Mouse (Mus musculus) c-Kit-positive CD71-positive TER-119-negative erythroid progenitor cells, embryonic 14.5 days (primary cell): Measurements from ENCODE around the gene Htra3.

Experiments used
- DNase-seq: peaks from one replicate; pipeline ENCODE4 v3.0.0-alpha.2; 2013; ENCODE audit warnings: low read depth

The Htra3 gene

DNA sequence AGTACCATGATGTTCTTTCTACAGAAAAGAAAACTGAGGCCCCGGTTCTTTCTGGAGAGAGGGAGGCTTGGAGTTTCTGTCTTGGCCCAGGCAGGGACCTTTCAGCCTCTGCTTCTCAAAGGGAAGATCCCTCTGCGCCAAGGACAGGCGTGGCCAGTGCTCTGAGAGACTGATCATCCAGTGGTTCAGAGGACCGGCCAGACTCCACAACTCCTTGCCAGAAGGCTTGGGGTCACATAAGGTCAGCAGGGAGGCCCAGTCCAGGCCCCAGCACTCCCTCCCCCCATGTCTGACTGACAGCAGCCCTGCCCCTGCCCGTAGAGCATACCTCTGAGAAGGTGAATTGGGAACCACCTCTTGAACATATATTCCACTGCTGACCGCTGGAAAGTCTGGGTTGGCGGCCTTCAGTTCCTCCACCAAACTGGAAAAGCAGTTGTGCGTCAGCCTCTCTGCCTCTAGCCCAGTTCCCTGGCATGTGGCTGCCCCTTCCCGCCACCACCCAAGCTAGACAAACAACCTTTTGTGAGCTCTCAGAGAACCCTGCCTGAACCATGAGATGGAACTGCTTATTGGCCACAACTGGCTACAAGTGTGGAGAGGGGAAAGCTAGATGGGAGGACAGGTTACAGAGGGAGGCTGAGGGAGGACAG, 25.7 kb downstream of the Htra3 start:
- DNase-seq, result no peak

DNA sequence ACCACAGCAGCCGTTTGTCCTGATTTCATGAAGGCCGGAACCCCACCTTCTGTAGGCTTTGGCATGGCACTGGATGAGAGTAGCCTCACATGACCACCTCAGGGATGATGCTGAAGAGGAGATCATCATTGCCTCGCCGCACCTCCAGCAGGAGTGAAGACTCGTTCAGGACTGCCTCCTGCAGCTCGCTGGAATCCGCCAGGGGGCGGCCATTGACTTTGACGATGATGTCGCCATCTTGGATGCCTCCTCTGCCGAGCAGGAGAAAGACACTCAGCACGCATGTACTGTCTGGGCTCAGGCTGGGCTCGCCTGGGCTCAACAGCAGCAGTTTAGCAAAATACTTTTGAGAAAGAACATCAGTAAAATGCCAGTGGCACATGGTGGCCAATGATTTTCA, 26.7 kb downstream of the Htra3 start:
- DNase-seq, result no peak

DNA sequence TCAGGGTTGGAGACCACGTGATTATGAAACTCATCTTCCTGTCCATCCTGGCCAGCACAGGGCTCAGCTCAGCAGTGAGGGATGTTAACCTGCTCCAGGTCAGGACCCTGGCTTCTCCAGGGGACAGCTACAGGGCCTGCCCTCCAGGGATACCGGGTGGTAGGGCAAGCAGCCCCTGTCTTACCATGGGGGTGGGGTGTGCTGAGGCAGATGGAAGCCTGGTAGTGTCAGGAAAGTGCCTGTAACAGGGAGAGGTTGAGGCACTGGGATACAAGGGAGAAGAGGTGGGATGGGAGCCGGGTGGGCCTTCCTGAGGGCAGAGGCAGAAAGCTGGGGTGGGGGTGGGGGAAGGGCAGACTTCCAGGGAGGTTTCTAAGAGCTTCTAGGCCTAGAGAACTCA, 27.3 kb downstream of the Htra3 start:
- no peak for DNase-seq

DNA sequence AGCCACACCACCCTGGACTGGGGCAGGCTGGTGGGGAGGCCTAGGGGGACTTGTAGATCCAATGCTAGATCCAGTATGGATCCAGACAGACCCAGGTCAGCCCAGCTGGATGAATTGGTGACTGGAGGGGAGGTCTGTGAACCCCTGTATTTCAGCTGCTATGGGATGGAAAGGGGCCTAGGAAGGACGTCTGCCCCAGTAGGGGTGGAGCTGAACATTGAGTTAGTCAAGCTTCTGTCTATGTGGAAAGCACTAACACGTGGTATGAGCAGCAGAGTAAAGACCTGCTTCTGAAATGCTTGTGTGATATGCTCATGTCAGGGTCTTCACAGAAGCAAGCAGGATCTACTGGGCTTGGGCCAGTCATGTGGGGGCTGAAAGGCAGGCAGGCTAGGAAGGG, 31.4 kb downstream of the Htra3 start:
- no peak for DNase-seq

DNA sequence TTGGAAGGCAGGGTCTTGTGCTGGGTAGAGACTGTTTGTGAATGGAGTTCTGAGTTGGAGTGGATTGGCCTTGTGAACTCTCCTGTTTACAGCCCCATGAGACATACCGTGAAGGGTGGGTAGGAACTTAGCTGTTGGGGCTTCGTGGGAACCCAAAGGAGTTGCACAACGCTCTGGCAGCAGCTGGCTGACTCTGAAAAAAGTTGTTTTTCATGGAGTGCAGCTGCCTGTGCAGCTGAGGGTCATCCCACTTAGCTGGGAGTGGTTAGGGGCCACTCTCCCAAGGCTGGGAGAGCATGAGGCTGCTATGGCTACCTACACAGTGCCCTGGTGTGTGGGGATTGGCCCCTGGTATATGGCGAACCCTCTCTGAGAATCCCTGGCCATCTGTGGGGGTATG, 32.0 kb downstream of the Htra3 start:
- DNase-seq, result no peak

DNA sequence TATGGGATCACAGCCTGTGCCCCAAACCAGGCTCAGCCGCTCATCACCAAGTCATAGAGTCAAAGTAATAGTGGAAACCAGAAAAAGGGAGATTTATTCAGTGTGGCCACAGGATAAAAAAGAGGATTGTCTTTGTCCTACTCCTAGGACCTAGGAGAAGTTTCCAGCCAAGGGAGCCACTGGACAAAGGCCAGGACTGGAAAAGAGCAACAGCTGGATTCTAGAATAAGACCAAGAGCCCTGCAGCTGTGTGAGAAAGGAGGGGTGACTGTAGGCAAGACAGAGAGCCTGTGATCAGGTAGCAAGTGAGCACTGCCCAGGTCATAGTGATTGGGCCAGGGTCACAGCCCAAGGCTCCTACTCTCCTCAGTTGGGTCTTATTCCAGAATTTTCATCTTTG, 32.7 kb downstream of the Htra3 start:
- no peak for DNase-seq

DNA sequence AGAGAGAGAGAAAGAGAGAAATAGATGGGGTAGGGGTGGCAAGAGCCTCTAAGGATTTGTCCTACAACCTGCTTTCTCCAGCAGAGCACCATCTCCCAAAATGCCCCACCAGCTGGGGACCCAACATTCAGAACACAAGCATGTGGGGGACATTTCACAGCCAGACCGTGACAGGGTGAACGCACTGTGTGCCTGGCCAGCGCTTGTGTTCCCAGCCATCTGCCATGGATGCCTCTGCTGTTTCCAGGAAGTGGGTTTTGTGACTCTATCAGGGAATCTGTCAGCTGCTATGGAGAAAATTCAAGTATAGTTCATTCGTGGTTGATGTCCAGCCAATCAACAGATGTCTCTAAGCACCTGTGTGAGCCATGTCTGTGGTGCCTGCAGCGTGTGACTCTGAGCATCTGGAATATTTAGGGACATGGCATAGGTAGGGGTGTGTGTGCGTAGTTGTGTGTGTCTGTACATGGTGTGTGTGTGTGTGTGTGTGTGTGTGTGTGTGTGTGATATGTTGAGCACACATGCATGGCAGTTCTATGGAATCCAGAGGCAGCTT, 33.6 kb downstream of the Htra3 start:
- no peak for DNase-seq

GRCm38 (mm10) chr5:35644082-35644481, 35.5 kb downstream of the Htra3 start:
- no peak for DNase-seq

DNA sequence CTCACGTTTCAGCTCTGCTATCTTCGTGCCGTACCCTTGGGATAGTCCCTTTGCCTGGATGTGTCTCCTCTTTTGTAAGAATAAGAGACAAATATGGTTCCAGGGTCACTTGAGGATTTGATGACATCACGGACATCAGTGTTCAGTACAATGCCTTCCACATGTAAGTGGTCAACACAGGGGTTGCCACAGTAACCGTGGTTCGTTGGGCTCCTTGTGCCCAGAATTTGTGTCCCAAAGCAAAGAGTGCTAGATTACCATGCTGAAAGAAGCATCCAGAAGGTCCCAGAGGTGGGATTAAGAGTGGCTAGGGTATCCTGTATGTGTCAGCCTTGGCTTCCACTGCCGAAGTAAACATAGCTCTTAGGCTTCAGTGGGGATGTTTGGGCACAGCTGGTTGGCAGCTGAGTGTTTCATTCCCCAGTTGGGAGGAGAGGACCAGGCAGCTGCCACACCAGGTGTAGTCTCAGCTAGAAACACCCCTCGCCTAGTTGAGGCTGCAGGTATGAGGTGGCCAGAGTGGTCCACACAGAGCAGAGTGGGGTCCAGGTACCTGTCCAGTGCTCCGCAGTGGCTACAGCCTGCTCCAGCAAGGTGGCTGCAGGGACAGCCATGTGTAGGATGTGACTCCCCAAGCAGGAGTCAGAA, 36.1 kb downstream of the Htra3 start:
- no peak for DNase-seq

DNA sequence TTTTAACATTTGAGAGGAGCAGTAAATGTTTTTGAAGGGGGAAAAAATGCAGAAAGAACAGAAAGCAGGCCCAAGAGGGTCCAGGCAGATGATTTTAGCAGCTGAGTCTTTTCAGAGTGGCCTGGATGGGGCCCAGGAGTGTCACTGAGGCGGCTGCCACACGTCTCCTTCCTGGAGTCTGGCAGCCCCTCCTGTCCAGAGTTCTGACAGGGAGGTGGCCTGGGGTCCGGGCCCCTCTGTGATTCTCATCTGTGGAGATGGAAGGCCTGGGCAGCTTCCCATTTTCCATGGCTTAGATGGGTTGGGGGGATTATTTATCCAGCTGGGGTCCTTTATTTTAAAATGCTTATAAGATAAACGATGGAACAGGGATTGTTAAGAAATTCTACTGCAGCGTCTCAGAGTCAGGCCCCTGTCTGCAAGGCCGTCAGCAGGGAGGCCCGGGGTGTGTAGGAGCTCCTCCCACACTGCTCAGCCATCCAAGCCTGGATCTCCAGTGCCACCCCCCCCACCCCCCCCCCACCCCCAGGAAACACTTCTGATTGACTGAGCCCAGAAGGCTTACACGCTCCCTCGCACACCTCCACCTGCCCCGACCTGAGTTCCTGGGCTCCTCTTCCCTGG, 37.5 kb downstream of the Htra3 start:
- no peak for DNase-seq

DNA sequence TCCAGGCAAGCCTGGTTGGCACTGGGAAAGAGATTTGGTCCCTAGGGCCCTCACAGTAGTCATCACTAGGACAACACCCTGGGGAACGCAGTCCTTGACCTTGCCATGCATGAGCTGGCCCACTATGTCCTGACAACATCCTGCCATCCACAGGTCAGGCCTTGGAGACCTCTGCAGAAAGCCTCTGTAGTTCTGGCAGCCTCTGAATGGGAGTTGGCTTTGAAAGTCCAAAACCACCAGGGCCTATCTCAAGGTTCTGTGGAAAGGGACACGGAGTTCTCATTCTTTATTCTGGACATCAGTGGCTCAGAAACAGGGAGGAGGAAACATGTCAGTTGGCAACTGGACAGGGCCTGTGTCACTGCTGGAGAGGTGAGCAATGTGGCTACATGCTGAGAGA, 43.6 kb downstream of the Htra3 start:
- no peak for DNase-seq

DNA sequence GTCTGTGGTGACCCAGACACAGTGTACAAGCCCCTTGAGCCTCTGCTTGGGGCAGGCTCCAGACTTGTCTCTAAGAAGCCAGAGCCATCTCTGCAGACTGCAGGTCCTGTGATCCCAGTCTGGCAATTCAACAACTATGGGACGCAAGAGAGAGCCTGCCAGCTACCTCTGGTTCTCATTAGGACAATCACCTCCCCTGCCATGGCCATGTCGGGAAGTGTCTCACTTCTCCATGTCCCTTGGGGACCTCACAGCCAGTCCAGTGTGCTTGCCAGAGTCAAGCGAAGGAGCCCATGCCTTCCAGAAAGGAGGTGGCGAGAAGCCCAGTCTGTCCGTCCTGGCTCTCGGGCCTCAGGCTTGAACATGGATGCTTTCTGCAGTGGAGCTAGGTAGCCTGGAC, 46.7 kb downstream of the Htra3 start:
- no peak for DNase-seq

DNA sequence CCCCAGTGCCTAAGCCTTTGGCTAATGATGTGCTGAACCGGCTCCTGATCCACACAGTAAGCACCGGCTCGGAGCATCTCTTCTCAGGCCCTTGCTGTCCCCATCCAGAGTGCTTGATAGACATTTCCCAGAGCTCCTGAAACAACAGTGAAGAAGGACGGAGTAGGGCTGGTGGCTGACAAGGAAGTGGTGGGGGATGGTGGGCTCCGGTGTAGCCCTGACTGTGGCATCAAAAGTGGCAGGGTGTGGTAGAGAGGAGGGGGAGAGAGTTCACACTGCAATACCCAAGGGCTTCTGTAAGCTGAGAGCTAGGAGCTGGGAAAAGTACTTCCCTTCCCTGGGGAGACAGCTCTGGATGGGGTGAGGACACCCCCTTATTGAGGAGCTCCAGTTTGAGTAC, 47.8 kb downstream of the Htra3 start:
- DNase-seq, result no peak

GRCm38 (mm10) chr5:35631224-35631623, 48.4 kb downstream of the Htra3 start:
- no peak for DNase-seq

DNA sequence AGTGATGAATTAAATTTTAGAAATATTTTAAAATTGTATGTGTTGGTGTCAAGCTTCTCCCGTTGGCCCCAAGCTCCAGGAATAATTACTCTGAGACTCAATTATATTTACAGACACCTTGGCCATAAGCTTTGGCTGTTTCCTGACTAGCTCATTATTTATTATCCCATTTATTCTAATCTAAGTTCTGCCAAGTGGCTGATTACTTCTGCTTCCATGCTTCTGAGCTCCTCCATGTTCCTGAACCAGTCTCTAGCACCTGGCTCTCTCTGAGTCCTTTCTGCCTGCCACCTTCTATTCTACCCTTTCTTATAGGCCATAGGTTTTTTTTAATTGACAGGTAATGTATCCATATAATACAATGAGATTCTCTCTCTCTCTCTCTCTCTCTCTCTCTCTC, 48.9 kb downstream of the Htra3 start:
- no peak for DNase-seq

DNA sequence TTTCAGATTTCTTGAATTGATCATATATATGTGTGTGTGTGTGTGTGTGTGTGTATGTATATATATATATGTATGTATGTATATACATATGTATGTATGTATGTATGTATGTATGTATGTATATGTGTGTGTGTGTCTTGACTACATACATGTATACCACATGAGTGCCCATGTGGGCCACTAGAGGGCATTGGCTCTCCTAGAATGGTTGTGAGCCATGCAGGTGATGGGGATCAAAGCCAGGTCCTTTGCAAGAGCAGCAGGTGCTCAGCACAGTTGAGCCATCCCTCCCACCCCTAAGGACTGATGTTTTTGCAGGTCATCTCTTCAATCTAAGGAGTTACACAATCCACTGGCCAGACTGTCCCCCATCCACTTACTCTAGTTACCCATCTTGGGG, 50.2 kb downstream of the Htra3 start:
- no peak for DNase-seq

DNA sequence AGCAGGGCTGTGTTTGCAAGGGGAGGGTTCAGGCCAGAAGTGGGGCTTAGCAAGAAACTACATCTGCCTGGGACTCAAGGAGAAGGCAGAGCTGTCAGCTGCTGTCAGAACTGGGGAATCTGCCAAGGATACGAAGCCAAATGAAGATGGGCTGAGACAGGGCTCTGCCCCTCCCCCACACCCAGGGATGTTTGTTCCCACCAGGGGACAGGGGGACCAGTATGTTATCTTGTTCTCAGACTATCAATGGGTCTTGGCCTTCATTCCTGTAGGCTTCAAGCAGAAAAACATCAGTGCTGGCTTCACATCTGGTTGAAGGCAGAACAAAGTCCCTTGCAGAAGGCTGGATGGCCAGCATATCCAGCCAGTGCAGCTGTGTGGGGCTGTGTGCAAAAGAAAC, 50.9 kb downstream of the Htra3 start:
- no peak for DNase-seq

- no peak for DNase-seq
These were observed 52.2 kb downstream of the Htra3 start for GRCm38 (mm10) chr5:35627307-35627840.

DNA sequence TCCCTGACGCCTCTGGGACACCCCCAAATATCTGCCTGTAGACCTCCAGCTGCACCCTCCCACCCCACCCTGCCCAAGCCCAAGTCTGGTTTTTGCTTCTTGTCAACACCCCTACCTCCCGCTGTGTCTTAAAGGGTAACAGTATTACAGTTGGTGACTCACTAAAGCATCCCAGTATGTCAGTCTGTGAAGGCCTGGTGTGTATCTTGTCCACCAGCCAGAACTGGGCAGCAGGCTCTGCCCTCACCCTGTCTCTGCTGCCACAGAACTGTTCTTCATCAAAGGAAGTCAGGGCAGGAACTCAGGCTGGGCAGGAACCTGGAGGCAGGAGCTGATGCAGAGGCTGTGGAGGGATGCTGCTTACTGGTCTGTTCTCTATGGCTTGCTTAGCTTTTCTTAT, 53.2 kb downstream of the Htra3 start:
- no peak for DNase-seq

DNA sequence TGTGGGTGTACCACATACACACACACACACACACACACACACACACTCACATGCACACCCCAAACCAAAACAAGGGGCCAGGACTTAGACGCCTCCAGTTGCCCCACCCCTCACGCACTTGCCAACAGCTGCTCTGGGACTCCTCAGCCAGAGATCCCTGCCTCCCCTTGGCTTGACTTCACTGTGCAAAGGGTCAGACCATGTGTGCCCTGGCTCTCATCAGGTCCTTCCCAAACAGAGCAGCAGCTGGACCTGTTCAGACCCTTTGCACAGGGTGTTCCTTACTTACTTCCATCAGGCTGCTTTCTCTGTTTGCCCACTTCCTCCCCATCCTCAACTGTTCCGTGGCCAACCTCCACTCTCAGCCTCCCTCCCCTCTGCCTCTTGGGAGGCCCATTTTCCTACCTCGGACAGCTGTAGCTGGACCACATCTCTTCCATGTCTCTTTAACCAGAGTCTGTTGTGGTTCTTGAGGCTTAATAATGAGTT, 54.8 kb downstream of the Htra3 start:
- no peak for DNase-seq

DNA sequence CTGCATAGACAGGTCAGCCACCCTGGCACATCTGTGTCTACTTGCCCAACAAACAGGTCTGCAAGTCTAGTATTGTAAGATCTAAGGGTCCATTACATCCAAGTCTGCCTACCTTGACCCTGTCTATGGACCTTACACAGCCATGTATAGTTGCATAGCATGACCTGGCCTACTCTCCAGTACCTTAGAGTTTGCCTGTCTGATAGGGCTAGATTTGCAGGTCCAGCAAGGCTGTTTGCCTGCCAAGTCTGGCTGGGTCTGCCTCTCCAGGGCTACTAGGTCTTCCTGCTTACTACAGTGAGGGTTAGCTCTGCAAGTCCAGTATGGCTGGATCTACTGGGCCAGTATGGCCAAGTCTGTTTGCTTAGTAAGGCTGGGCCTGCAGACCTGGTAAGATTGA, 55.8 kb downstream of the Htra3 start:
- DNase-seq, result no peak

- DNase-seq, result no peak
These were observed 58.5 kb downstream of the Htra3 start for GRCm38 (mm10) chr5:35621114-35621513.

DNA sequence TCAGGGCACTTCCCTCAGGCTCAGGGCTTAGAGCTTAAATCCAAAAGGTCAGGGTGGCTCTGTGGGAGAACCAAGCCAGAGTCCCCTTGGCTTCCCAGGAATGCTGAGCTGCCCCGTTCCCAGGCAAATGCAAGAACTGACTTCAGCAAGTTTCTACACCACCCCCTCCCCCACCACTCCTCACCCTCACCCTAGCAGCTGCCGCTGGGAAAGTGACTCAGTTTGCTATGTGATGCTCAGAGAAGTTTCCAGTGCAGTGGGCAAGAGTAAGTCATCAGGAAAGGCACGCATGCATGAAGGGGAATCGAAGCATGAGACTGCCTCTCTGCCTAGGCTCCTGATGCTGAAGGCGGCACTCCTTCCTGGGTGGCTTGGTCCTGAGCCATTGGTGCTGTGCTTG, 62.6 kb downstream of the Htra3 start:
- DNase-seq, result no peak
